Mouse (Mus musculus) MEL (cell line): ENCODE results near the gene Ier3. TPM values are rescaled to one million over a fixed set of nuclear protein-coding genes. Genes with fewer than 3 reads are reported as not detected.
"Not testable (repeated sequence)": the region's sequence is repeated elsewhere in the genome, so short reads cannot be mapped to it uniquely, and the experiment has no call there.

Experiments
- DNase-seq: peaks from one replicate; pipeline ENCODE4 v3.0.0; 2011; ENCODE audit warnings: low read depth, low spot score
- H3K27ac ChIP-seq: 2 replicates; pipeline ENCODE4 v1.5.1; 2012; ENCODE audit warnings: low read depth, mild to moderate bottlenecking, control low read depth, low read length, moderate library complexity; ENCODE audit not compliant: control insufficient read depth
- H3K27me3 ChIP-seq, 2 experiments: fragments of 150-350 bp in 1 of 2; sonication (generic) in 1 of 2; 2 replicates each; pipeline ENCODE4 v1.6.1; 2012; ENCODE audit warnings: low read length in 2 of 2, mild to moderate bottlenecking in 2 of 2, improper control_type of control experiment in 1 of 2, moderate library complexity in 1 of 2; ENCODE audit not compliant: insufficient read depth in 2 of 2, control insufficient read depth in 1 of 2
- H3K36me3 ChIP-seq, 2 experiments: 2 replicates each; pipeline ENCODE4 v1.6.1; 2012 to 2014; ENCODE audit warnings: low read length in 2 of 2, improper control_type of control experiment in 1 of 2, inconsistent platforms in 1 of 2, mild to moderate bottlenecking in 1 of 2; ENCODE audit not compliant: insufficient read depth in 2 of 2, control insufficient read depth in 1 of 2
- H3K4me1 ChIP-seq, 2 experiments: fragments of 150-350 bp in 1 of 2; sonication (generic) in 1 of 2; 2 replicates each; pipeline ENCODE4 v1.6.1; 2012; ENCODE audit warnings: low read length in 2 of 2, improper control_type of control experiment in 1 of 2, mild to moderate bottlenecking in 1 of 2; ENCODE audit not compliant: insufficient read depth in 2 of 2, control insufficient read depth in 1 of 2
- H3K4me3 ChIP-seq, 2 experiments: fragments of 150-350 bp in 1 of 2; sonication (generic) in 1 of 2; 2 replicates each; pipeline ENCODE4 v1.5.1; 2012; ENCODE audit warnings: low read depth in 2 of 2, low read length in 2 of 2, mild to moderate bottlenecking in 2 of 2, moderate library complexity in 2 of 2, control low read depth in 1 of 2, improper control_type of control experiment in 1 of 2; ENCODE audit not compliant: control insufficient read depth in 1 of 2, insufficient read depth in 1 of 2
- H3K79me2 ChIP-seq: 2 replicates; pipeline ENCODE4 v1.6.1; 2012; ENCODE audit warnings: mild to moderate bottlenecking, low read length, moderate library complexity; ENCODE audit not compliant: control insufficient read depth, poor library complexity, insufficient read depth
- H3K9ac ChIP-seq: 2 replicates; pipeline ENCODE4 v1.6.1; 2012; ENCODE audit warnings: low read depth, mild to moderate bottlenecking, control low read depth, low read length, moderate library complexity; ENCODE audit not compliant: control insufficient read depth, poor library complexity, severe bottlenecking
- H3K9me3 ChIP-seq: fragments of 150-350 bp; sonication (generic); replicated peaks from 2 replicates; pipeline ENCODE4 v1.6.1; 2012; ENCODE audit warnings: mild to moderate bottlenecking, low read length, improper control_type of control experiment, moderate library complexity; ENCODE audit not compliant: insufficient read depth
- BHLHE40 ChIP-seq: IDR thresholded peaks from 2 replicates; pipeline ENCODE4 v1.6.1; 2012; ENCODE audit warnings: low read depth, mild to moderate bottlenecking, inconsistent platforms, low read length, improper control_type of control experiment, borderline replicate concordance
- CHD2 ChIP-seq: IDR thresholded peaks from 2 replicates; pipeline ENCODE4 v1.6.1; 2011; ENCODE audit warnings: low read length, improper control_type of control experiment
- CTCF ChIP-seq, 3 experiments: IDR thresholded peaks in 2 of 3; conservative IDR thresholded peaks in 1 of 3; 2 replicates each; pipeline ENCODE4 v1.5.1; 2011 to 2012; ENCODE audit warnings: low read length in 3 of 3, low read depth in 2 of 3, mild to moderate bottlenecking in 2 of 3, improper control_type of control experiment in 1 of 3, inconsistent platforms in 1 of 3, mixed read lengths in 1 of 3, moderate library complexity in 1 of 3; ENCODE audit not compliant: control insufficient read depth in 1 of 3, insufficient read depth in 1 of 3, poor library complexity in 1 of 3, severe bottlenecking in 1 of 3
- EP300 ChIP-seq, 2 experiments: IDR thresholded peaks; 2 replicates each; pipeline ENCODE4 v1.6.1; 2011; ENCODE audit warnings: improper control_type of control experiment in 2 of 2, low read length in 2 of 2, low read depth in 1 of 2, mild to moderate bottlenecking in 1 of 2
- ETS1 ChIP-seq: IDR thresholded peaks from 2 replicates; pipeline ENCODE4 v1.6.1; 2012; ENCODE audit warnings: low read depth, mild to moderate bottlenecking, inconsistent platforms, low read length, improper control_type of control experiment, moderate library complexity
- GABPA ChIP-seq: IDR thresholded peaks from 2 replicates; pipeline ENCODE4 v1.6.1; 2012; ENCODE audit warnings: low read depth, mild to moderate bottlenecking, inconsistent platforms, low read length, improper control_type of control experiment, moderate library complexity
- NELFE ChIP-seq: IDR thresholded peaks from 2 replicates; pipeline ENCODE4 v1.6.1; 2011; ENCODE audit warnings: low read depth, low read length, improper control_type of control experiment
- POLR2A ChIP-seq, 2 experiments: IDR thresholded peaks; 2 replicates each; pipeline ENCODE4 v1.6.1; 2011 to 2012; ENCODE audit warnings: low read length in 2 of 2, mild to moderate bottlenecking in 2 of 2, control low read depth in 1 of 2, improper control_type of control experiment in 1 of 2, low read depth in 1 of 2, moderate library complexity in 1 of 2; ENCODE audit not compliant: control insufficient read depth in 1 of 2, insufficient read depth in 1 of 2, poor library complexity in 1 of 2
- POLR2AphosphoS2 ChIP-seq: IDR thresholded peaks from 2 replicates; pipeline ENCODE4 v1.6.1; 2011; ENCODE audit warnings: low read length, improper control_type of control experiment
- RAD21 ChIP-seq: IDR thresholded peaks from 2 replicates; pipeline ENCODE4 v1.6.1; 2011; ENCODE audit warnings: mild to moderate bottlenecking, low read depth, low read length, improper control_type of control experiment
- SIN3A ChIP-seq: IDR thresholded peaks from 2 replicates; pipeline ENCODE4 v1.6.1; 2012; ENCODE audit warnings: low read length, improper control_type of control experiment, inconsistent platforms
- SMC3 ChIP-seq: IDR thresholded peaks from 2 replicates; pipeline ENCODE4 v1.6.1; 2011; ENCODE audit warnings: low read depth, low read length, improper control_type of control experiment
- TBP ChIP-seq: IDR thresholded peaks from 2 replicates; pipeline ENCODE4 v1.8.0; 2011; ENCODE audit warnings: low read depth, low read length, improper control_type of control experiment
- UBTF ChIP-seq: IDR thresholded peaks from 2 replicates; pipeline ENCODE4 v1.6.1; 2012; ENCODE audit warnings: low read depth, mild to moderate bottlenecking, inconsistent platforms, low read length, improper control_type of control experiment, moderate library complexity, borderline replicate concordance; ENCODE audit not compliant: insufficient read depth
- ZC3H11A ChIP-seq: IDR thresholded peaks from 2 replicates; pipeline ENCODE4 v1.6.1; 2012; ENCODE audit warnings: low read depth, mild to moderate bottlenecking, inconsistent platforms, low read length, improper control_type of control experiment
- ZKSCAN1 ChIP-seq: IDR thresholded peaks from 2 replicates; pipeline ENCODE4 v1.6.1; 2012; ENCODE audit warnings: low read depth, mild to moderate bottlenecking, inconsistent platforms, low read length, improper control_type of control experiment, moderate library complexity
- ZNF384 ChIP-seq: IDR thresholded peaks from 2 replicates; pipeline ENCODE4 v1.6.1; 2012; ENCODE audit warnings: low read depth, mild to moderate bottlenecking, inconsistent platforms, low read length, improper control_type of control experiment
- polyA plus RNA-seq, 2 experiments: library from polyadenylated mRNA; stranded (reverse) in 1 of 2; unstranded in 1 of 2; fragments of >175 nt in 1 of 2; fragments of >200 nt in 1 of 2; gene quantifications; 2 replicates each; pipeline versions ENCODE4 v1.2.1 to v1.2.4; 2012; ENCODE audit warnings: low replicate concordance in 2 of 2, low read depth in 1 of 2; ENCODE audit not compliant: insufficient read length in 2 of 2, insufficient read depth in 1 of 2, missing spikeins in 1 of 2
- total RNA-seq: library from RNA; depleted of rRNA; stranded (reverse); fragments of 300-350 nt; gene quantifications from 2 replicates; pipeline ENCODE4 v1.2.3, GENCODE M21; 2012

Ier3 gene
- total and polyA plus RNA-seq, 3 experiments, result 5.5 to 12.2 TPM; not detected in 1

- Histone ChIP-seq H3K79me2 (peaks cover 50% of the 10 kb centered on the region), H3K4me3 (peak overlapping the region; percentile 69 to 80), H3K9ac (peak overlapping the region; percentile 77), H3K27me3 (no peaks in the 10 kb centered on the region), H3K9me3 (no peaks in the 10 kb centered on the region), H3K36me3 (peaks cover 11 to 49% of the 10 kb centered on the region in 2 experiments), H3K27ac (peak overlapping the region; percentile 85), H3K4me1 (peaks cover 0 to 47% of the 10 kb centered on the region in 2 experiments; a peak in 3 of 4 replicates)
- DNase-seq, result no peak
- TF ChIP-seq NELFE, result no peak
- TF ChIP-seq EP300 (IDR thresholded peaks at IDR 0.05; ENCODE audit: low read depth in 1 of 2, low read length in 2 of 2), result no peak
- TF ChIP-seq RAD21, result no peak
- no peak for TF ChIP-seq POLR2AphosphoS2
- no peak for TF ChIP-seq GABPA
- no peak for TF ChIP-seq ZKSCAN1
Observed at GRCm38 (mm10) chr17:35838570-35838969, 17.1 kb downstream of the Ier3 start.

- Histone ChIP-seq H3K27ac (peak overlapping the region; percentile 85), H3K36me3 (peaks cover 11 to 45% of the 10 kb centered on the region in 2 experiments), H3K4me3 (peak overlapping the region; percentile 69 to 80), H3K9ac (peak overlapping the region; percentile 77), H3K4me1 (peaks cover 0 to 43% of the 10 kb centered on the region in 2 experiments; a peak in 3 of 4 replicates), H3K79me2 (peaks cover 50% of the 10 kb centered on the region)
- peak; percentile 60 for DNase-seq
- H3K9me3 ChIP-seq, H3K27me3 ChIP-seq: not testable (repeated sequence)
- TF ChIP-seq TBP, result peak; percentile 75
- TF ChIP-seq POLR2A (IDR thresholded peaks at IDR 0.05; ENCODE audit: control insufficient read depth in 1 of 2, insufficient read depth in 1 of 2, low read depth in 1 of 2, low read length in 2 of 2, poor library complexity in 1 of 2), result peak in 1 of 2 experiments; percentile 58; a peak in 2 of 4 replicates
Observed at GRCm38 (mm10) chr17:35839002-35839401, 17.5 kb downstream of the Ier3 start.

- peak overlapping the region; percentile 21 to 23 for H3K4me3 ChIP-seq
- peaks cover 0 to 28% of the 10 kb centered on the region in 2 experiments; a peak in 3 of 4 replicates for H3K4me1 ChIP-seq
- peaks cover 40% of the 10 kb centered on the region for H3K79me2 ChIP-seq
- no peak for DNase-seq
- H3K27me3 ChIP-seq, result no peaks in the 10 kb centered on the region
- H3K9me3 ChIP-seq, result no peaks in the 10 kb centered on the region
- peak overlapping the region; percentile 69 for H3K9ac ChIP-seq
- peak overlapping the region; percentile 62 for H3K27ac ChIP-seq
- H3K36me3 ChIP-seq, result peaks cover 3 to 29% of the 10 kb centered on the region in 2 experiments; a peak in 3 of 4 replicates
- no peak for TF ChIP-seq CTCF (IDR thresholded peaks at IDR 0.05 in 2 of 3, conservative IDR thresholded peaks at IDR 0.05 in 1 of 3; ENCODE audit: control insufficient read depth in 1 of 3, insufficient read depth in 1 of 3, low read depth in 2 of 3, low read length in 3 of 3, poor library complexity in 1 of 3, severe bottlenecking in 1 of 3)
- no peak for TF ChIP-seq SMC3
- no peak for TF ChIP-seq BHLHE40
- TF ChIP-seq UBTF, result no peak
- TF ChIP-seq ZC3H11A, result no peak
- no peak for TF ChIP-seq GABPA
- TF ChIP-seq RAD21, result no peak
- no peak for TF ChIP-seq SIN3A
- TF ChIP-seq POLR2AphosphoS2, result no peak
- TF ChIP-seq NELFE, result no peak
- no peak for TF ChIP-seq ETS1
- TF ChIP-seq ZNF384, result no peak
- TF ChIP-seq CHD2, result no peak
- TF ChIP-seq POLR2A (IDR thresholded peaks at IDR 0.05; ENCODE audit: control insufficient read depth in 1 of 2, insufficient read depth in 1 of 2, low read depth in 1 of 2, low read length in 2 of 2, poor library complexity in 1 of 2), result no peak
Observed at GRCm38 (mm10) chr17:35840561-35840960, 19.1 kb downstream of the Ier3 start.
